Mouse (Mus musculus) left cerebral cortex, adult 8-10 months (tissue): ENCODE data around the gene D17H6S53E. TPM values are rescaled to one million over a fixed set of nuclear protein-coding genes. Genes with fewer than 3 reads are reported as not detected.
"Not testable (repeated sequence)": the region's sequence is repeated elsewhere in the genome, so short reads cannot be mapped to it uniquely, and the experiment has no call there.

Source experiments
- DNase-seq, 2 experiments: peaks; one replicate each; pipeline ENCODE4 v3.0.0; 2022; ENCODE audit warnings: low spot score in 2 of 2
- total RNA-seq, 4 experiments: library from RNA; stranded (reverse); gene quantifications; 2 replicates each; pipeline ENCODE4 v1.2.4; 2022

D17H6S53E gene
- total RNA-seq, 4 experiments from 2014 or later = 25.6 to 34.3 (median 30.1) TPM

- DNase-seq = no peak
These were observed 25.0 kb upstream of the D17H6S53E start for GRCm38 (mm10) chr17:35101161-35101560.

GRCm38 (mm10) chr17:35102299-35102698 lies 23.9 kb upstream of the D17H6S53E start:
- DNase-seq = no peak

DNA sequence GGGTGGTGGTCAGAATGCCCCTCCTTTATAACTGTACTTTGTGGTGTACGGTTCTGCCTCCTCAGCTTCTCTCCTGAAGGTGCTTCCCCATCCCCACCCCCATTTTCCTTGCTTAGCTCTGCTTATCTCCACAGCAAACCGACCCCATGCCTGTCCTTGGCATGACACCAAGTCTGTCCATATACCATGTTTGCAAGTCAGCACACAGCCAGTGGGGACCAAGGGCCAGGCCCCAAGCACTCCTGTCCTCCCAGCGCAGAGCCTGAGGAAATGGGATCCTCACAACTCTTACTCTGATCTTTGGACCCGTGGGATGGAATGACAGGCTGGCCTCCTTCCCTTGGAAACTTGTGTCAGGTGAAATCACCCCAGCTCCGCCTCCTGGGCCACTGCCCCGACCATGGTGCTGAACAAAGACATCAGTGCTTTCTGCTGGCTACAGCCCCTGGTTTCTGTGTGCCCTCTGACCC lies 22.9 kb upstream of the D17H6S53E start:
- DNase-seq = no peak

- DNase-seq = no peak
These were observed 22.1 kb upstream of the D17H6S53E start for GRCm38 (mm10) chr17:35104079-35104478.

DNA sequence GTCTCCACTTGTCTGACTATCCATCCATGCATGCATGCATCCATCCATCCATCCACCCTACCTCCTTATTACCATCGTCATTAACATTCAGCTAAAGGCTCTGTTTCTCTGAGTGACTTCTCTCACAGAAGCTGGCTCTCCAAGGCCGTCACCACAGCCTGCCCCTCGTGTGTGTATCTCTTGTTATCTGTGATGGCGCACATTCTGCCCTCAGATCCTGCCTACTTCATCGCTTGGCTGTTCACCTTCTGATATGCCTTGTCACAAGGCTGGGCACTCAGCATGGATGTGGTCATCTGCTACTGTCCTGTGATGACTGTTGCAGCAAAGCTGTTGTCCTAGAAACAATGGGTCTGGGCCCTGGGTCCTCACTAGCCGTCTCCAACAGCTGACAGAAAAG lies 21.4 kb upstream of the D17H6S53E start:
- DNase-seq = no peak

DNA sequence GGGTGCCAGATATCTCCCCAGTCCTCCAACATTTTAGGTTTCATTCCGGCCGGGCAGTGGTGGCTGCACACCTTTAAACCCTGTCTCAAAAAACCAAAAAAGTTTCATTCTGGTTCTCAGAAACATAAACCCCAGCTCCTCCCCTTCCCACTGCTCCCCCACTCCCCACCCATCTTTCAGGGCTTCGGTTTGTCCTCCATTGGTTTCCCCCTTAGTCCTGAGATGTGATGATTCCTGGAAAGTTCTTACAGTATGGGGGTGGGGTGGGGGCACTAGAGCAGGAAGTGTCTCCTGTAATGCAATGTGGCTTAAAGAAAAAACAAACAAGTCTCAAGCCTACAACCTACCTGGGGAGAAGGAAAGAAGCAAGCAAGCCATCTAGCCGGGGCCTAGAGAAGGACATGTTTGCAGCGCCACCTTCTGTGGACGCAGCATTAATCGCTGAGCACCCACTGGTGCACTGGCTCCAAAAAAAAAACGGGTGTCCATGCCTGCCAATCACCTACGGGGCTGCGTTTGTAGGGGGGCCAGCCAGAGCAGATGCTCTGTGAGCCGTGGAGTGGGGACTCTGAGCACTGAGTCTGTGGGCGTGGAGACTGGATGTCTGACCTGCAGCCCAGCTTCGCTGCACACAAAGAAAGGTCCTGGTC lies 20.3 kb upstream of the D17H6S53E start:
- no peak for DNase-seq

- no peak for DNase-seq
These were observed 19.7 kb upstream of the D17H6S53E start for GRCm38 (mm10) chr17:35106522-35106921.

DNA sequence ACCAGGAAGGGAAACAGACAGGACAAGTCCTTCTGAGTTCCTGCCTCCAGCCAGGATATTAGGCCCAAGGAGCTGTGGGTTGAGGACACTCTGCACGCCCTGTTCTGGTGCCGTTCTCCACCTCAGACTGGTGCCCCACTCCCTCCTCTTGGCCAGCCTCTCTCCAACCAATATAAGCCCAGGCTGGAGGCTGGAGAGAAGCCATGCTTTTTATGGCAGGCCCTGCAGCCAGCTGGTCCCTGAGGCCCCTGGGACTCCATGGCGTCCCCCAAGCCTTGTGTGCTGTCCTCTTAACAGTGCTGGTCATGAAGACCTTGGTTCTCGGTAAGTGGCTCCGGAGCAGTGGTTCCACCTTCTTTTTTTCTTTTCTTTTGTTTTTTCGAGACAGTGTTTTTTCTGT lies 18.1 kb upstream of the D17H6S53E start, which contains the start of gene Ly6g5c:
Ly6g5c (plus strand) TSS at position 183 of the 400 bp plus-strand sequence.
- DNase-seq = no peak

- DNase-seq = no peak
These were observed 14.4 kb upstream of the D17H6S53E start for GRCm38 (mm10) chr17:35111774-35112173.

GRCm38 (mm10) chr17:35115046-35116019 lies 10.8 kb upstream of the D17H6S53E start, which contains the start of gene Ly6g5b:
Gene Ly6g5b (minus strand): TSS chr17:35115428.
- no peak for DNase-seq

DNA sequence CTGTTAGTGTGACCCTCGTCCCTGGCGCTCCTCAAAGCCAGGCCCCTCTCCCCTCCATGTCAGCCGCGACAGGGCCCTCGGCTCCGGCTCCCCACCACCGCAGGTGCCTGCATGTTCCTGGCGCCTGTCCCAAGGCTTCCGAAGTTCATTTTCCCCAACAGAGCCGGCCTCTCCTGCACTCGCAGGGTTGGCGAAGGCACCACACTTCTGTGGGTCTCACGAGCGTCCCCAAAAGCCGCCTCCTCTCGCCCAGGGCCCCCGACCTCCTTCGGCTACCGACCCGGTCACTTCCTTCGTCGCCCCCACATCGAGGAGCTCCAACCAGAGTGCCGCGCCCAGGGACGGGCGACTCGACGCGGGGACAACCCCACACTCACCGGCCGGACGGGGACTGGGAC lies 5.4 kb upstream of the D17H6S53E start:
- DNase-seq = no peak

GRCm38 (mm10) chr17:35121143-35121799 lies 4.9 kb upstream of the D17H6S53E start, which contains the start of gene Gpank1:
Gene Gpank1 (plus strand): TSS chr17:35121455.
- peak; percentile 91 to 99 for DNase-seq

- DNase-seq = peak; percentile 59 to 68
These were observed 4.3 kb upstream of the D17H6S53E start, which contains the start of gene Csnk2b for GRCm38 (mm10) chr17:35121871-35122303. Gene Csnk2b (minus strand): TSS chr17:35122053.

DNA sequence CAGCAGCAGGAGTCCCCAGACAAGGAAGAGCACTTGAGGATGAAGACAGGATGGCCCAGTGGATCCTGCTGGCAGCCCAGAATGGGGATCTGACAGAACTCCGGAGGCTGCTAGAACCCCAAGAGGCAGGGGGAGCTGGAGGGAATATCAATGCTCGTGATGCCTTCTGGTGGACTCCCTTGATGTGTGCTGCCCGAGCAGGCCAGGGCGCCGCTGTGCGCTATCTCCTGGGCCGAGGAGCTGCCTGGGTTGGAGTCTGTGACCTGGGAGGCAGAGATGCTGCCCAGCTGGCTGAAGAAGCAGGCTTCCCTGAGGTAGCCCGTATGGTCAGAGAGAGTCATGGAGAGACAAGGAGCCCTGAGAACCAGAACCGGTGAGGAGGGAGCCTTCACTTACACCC lies 2.9 kb upstream of the D17H6S53E start:
- DNase-seq = not testable (repeated sequence)

GRCm38 (mm10) chr17:35124261-35124896 lies 1.8 kb upstream of the D17H6S53E start:
- DNase-seq = not testable (repeated sequence)

- no peak for DNase-seq
These were observed 1.1 kb upstream of the D17H6S53E start for GRCm38 (mm10) chr17:35125081-35125480.

DNA sequence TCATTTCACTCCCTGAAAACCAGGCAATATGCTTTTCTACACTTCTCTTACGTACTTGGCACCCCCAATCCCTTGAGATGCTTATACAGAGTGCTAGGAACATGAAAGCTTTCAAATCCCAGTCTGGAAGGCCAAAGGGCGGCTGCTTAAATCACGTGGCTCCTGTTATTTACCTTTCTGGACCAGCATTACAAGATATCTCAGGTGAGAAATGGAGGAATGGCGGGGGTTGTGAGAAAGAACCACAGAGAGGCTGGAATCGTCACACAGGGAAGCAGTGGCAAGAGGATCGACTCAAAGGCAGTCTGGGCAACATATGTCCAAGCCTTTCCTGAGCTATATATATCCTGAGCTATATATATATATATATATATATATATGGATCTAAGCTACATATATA lies 595 bp upstream of the D17H6S53E start:
- DNase-seq = no peak

- no peak for DNase-seq
These were observed 844 bp downstream of the D17H6S53E start for GRCm38 (mm10) chr17:35127017-35127416.

GRCm38 (mm10) chr17:35128996-35129395 lies 2.8 kb downstream of the D17H6S53E start:
- DNase-seq = no peak

DNA sequence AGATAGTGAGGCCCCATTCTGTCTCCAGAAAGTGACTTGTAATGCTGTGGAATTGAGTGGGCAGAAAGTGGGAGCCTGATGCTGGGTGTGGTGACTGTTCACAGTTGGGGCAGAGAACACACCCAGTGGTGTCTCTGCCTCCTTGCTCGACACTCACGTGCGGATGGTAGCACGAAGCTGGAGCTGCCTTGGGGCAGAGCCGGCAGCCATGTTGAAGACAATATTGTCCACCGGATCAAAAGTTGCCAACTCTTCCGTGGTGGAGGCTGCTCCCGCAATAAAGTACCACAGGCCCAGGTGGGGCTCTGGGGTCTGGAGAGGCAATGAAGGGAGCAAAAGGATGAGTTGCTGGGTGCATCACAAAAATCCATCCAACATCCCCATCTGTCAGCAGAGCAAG lies 4.9 kb downstream of the D17H6S53E start:
- no peak for DNase-seq
